Mouse (Mus musculus): ENCODE data around the gene Por. TPM values are rescaled to one million over a fixed set of nuclear protein-coding genes. Genes with fewer than 3 reads are reported as not detected.

Por gene
- total RNA-seq, 2 experiments from 2014 or later, result 54.0 to 55.5 TPM

DNA sequence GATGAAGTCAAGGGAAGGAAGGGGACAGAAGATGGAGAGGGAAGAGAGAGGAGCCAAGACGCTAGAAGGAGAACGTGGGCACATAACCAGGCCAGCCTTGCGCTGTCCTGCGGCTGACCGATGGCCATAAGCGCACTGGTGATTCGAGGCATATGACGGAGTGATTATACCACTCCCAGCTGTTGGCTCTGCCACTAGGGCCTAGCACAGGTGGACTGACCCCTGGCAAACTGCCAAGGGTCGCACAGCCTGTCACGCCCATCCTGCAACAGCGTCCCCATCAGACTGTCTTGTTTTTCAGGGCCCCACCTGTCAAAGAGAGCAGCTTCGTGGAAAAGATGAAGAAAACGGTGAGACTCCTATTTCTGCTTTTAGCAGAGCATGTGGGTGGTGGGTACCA lies 58.5 kb downstream of the Por start:
- no peak for DNase-seq

- no peak for DNase-seq
Observed at GRCm38 (mm10) chr5:135729351-135729750, 59.5 kb downstream of the Por start.

GRCm38 (mm10) chr5:135730278-135730677 lies 60.4 kb downstream of the Por start:
- DNase-seq, result no peak

DNA sequence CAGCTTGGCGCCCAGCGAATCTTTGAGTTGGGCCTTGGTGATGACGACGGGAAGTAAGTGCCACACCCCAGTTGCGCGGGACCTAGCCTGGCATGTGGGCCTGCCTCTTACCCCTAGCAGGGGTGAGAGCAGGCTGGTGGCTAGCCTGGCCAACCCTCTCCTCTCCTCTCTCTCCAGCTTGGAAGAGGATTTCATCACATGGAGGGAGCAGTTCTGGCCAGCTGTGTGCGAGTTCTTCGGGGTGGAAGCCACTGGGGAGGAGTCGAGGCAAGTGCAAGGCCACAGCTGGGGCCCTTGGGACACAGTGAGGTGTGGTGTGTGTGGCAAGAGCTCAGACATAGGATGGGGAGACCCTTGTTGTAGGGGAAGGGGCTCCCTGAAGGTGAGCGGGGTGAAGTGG lies 61.1 kb downstream of the Por start:
- DNase-seq, result no peak

DNA sequence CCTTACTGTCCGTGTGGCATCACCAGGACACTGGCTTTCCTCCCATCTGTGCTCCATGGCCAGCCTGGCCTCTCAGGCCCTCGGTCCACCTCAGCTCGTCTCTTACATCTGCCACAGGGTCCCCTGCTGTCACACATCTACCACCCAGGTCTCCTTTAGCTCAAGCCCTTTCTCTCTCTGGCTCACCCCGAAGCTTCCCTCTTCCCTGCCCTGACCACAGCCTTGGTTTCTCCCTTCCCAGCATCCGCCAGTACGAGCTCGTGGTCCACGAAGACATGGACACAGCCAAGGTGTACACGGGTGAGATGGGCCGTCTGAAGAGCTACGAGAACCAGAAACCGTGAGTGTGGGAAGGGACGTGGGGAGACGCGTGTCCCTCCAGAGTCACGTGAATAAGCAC lies 61.5 kb downstream of the Por start:
- DNase-seq, result no peak

DNA sequence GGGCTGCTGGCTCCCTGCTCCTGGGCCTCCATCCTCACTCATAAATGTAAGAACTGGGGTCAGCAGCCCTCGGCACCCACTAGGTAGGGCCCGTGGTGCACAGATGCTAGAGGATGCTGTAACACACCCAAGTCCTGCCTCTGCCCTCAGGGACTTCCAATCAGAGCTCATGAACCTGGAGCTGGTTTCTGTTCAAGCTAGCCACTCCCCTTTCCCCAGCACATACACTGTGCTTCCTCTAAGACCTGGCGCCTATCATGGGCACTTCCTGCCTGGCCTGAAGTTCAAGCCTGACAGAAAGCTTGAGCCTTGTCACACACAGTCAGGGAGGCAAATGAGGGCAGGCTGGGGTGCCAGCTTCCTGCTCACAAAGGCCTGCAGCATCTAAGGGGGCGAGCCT lies 63.2 kb downstream of the Por start:
- DNase-seq, result no peak

- no peak for DNase-seq
Observed at GRCm38 (mm10) chr5:135734057-135734680, 64.3 kb downstream of the Por start.

- no peak for DNase-seq
Observed at GRCm38 (mm10) chr5:135735741-135736140, 65.9 kb downstream of the Por start.

DNA sequence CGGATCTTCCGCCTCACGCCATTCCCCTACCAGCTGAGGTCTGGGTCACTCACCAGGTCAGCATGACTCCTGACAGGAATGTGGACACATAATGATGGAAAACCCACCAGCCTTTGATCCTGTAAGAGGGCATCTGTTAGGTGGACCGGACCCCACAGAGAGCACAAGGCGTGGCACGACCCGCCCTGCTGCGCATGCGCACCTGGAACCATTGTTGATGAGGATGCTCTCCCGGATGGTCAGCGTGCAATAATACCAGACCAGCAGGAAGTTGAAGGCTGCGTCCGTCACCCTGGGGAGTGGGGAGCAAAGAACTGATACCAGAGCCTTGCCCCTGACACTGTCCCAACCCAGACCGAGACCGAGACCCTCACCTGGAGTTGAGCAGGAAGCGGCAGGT lies 66.7 kb downstream of the Por start:
- DNase-seq, result no peak

- no peak for DNase-seq
Observed at GRCm38 (mm10) chr5:135737154-135737553, 67.3 kb downstream of the Por start.

GRCm38 (mm10) chr5:135738266-135738665 lies 68.4 kb downstream of the Por start:
- no peak for DNase-seq

DNA sequence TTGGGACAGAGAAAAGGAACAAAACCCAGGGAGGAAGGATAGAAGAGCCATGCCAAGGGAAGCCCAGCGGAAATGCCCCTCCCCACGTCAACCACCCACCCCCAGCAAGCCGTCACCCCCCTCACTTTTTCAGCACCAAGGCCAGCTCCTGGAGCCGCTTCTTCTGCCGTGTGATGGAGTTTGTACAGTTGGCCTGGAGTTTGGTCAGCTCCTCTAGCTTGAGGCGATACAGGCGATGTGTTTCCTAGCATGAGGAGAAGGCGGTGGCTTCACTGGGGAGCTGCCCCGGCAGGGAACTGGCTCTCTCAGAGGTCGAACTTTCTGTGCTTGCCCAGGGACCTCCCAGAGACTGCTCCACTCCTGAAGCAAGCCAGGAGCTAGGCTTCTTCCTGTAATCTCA lies 72.3 kb downstream of the Por start:
- DNase-seq, result peak; percentile 45

- DNase-seq, result peak; percentile 41
Observed at GRCm38 (mm10) chr5:135742941-135743740, 73.3 kb downstream of the Por start.

DNA sequence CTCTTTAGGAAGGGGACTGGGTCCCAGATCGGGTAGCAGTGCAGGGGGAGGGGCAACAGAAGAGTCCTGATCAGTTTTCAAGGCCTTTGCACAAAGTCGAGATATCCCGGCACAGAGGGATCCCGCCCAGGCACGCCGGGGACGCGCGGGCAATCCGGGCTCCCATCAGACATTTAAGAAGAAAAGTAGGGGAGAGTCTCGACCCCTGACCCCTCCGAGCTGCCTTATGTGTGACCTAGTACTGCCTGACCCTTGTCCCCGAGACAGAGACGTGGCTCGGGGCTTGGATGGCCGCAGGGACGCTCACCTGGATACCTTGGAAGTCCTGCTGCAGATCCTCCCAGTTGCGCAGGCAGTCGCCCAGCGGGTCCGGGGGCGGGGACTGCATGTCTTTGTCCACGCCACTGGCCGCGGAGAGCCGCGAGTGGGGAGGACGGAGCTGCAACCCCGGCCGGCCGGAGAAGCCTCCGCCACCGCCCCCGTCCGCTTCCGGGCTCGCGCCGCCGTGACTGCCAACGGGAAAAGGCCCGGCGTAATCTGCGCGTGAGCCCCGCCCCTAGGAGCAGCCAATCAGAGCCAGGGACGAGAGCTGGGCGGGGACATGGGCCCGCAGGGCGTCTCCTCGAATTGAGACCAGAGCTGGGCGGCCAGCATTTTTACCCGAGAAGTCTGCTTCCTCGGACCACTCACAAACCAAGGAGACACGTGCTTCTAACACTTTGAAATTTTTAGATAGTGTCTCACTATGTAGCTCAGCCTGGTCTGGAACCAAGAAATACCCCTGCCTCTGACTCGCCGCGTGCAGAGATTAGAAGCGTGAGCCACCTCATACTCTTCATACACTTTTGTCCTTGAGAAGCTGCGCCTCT lies 74.1 kb downstream of the Por start, which contains the start of gene Tmem120a:
TSS of gene Tmem120a (minus strand) at position 708 of the 869 bp plus-strand sequence.
- peak; percentile 97 for DNase-seq

DNA sequence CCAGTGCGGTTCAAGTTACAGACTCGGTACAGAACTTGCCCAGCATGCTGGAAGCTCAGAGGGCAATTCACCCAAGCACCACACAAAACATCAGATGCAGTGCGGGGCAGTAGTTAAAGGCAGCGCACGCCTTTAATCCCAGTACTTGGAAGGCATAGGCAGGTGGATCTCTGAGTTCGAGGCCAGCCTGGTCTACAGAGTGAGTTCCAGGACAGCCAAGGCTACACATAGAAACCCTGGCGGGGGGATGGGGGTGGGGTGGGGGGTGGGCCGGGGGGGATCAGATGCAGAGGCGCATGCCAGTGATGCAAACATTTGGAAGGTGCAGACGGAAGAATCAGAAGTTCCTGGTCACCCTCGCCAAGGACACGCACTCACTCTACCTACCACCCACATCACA lies 74.9 kb downstream of the Por start:
- DNase-seq, result no peak

DNA sequence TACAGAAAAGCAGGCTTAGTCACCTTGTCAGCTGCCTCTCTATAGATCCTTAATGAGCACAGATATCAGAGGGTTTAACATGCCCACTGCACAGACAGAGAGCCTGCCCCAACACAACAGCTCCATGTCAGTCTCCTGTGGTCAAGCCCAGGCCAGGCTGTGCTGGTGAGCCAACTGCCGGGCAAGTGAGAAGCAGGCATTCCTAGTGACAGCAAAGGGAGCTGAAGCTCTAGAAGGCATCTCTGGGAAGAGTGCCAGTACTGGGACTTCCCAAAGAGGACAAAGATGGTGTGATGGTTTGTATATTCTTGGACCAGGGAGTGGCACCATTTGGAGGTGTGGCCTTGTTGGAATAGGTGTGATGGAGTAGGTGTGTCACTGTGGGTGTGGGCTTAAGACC lies 81.2 kb downstream of the Por start:
- DNase-seq, result no peak

GRCm38 (mm10) chr5:135751595-135751994 lies 81.8 kb downstream of the Por start:
- DNase-seq, result no peak

DNA sequence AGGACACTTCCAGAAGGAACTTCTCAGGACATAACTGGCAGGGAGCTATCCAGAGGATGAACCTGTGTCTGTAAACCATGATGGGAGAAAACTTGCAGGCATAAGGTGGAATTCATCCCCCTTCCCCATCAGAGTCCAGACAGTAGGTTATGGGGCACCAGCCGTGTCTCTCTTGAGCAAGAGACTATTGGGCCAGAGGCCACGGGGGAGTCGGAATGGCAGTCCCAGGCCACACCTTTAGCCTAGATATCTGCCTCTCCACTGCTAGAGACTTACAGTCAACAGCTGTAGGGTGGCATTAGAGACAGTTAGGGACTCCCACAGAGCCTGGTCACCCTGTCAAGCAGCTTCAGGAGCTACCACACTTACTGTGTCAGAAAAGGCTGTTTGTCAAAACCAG lies 92.0 kb downstream of the Por start:
- DNase-seq, result no peak

DNA sequence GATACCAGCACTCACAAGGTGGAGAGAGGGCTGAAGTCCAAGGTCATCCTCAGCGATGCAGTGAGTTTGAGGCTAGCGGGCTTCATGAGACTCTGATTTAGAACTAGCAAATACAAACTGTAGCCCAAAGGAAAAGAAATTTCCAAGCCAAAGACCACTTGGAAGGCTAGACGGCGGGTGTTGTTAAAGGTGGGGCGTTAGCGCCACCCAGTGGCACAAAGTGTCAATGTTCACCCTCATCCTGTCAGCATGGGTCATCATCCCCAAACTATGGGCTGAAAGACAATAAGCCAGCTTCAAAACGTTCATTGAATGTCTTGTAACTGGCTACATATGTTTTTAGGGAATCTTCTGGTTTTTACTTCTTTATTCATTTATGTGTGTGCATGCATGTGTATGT lies 93.7 kb downstream of the Por start:
- peak; percentile 84 for DNase-seq

DNA sequence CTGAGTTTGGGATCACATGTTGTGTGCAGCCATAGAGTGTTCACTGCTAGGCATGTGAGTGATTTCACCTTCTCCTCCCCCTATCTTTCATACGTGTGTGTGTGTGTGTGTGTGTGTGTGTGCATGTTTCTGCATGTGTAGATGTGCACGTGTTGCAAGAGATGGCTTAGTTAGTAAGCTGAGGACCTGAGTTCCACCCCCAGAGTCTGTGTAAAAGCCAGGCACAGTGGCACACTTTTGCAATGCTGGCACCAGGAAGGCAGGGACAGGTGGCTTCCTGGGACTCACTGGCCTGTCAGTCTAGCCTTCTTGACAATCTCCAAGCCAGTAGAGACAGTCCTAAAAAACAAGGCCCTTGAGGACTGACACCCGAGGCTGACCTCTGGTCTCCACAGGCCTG lies 95.1 kb downstream of the Por start:
- no peak for DNase-seq

- DNase-seq, result no peak
Observed at GRCm38 (mm10) chr5:135772519-135772918, 102.7 kb downstream of the Por start.

GRCm38 (mm10) chr5:135776546-135776945 lies 106.7 kb downstream of the Por start:
- DNase-seq, result no peak

DNA sequence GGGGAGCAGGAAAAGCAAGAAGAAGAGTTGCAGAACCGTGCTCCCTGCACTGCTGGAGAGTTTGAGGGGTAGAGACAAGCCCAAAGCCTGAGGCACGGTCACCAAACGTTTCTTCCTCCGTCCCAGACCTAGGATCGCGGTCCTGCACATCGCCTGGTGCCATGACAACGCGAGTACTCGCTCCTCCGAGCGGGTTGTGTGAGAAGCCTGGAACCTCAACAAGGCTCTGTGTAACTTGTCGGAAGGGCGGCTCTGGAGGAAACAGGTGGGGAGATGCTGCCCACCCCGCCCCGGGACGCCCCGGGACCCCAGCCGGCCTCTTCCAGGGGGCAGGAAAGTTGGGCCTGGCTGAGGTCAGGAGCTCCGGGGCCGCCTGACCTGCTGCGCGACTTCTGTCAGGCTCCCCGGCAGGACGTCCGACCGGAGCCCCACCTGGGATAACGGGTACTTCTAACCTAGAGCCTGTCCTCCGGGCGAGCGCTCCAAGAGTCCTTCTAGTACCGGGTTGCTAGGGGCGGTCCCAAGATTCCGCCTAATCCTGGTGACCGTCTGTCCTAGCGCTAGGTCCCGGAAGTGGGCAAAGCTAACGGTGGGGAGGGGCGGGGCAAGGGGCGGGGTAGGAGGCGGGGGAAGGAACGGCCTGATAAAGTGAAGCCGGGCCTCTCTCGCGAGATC lies 108.1 kb downstream of the Por start, which contains the start of gene Styxl1:
TSS of gene Styxl1 (minus strand) at position 590 of the 675 bp plus-strand sequence.
- no peak for DNase-seq
